Mouse (Mus musculus): Measurements from ENCODE around the gene Qrich1. TPM values are rescaled to one million over a fixed set of nuclear protein-coding genes. Genes with fewer than 3 reads are reported as not detected.
A peak's percentile ranks its signal among the peaks of the same experiment; 100 is the strongest.

Qrich1 gene
- total and polyA plus RNA-seq, 3 experiments = 55.6 to 64.2 (median 57.8) TPM

DNA sequence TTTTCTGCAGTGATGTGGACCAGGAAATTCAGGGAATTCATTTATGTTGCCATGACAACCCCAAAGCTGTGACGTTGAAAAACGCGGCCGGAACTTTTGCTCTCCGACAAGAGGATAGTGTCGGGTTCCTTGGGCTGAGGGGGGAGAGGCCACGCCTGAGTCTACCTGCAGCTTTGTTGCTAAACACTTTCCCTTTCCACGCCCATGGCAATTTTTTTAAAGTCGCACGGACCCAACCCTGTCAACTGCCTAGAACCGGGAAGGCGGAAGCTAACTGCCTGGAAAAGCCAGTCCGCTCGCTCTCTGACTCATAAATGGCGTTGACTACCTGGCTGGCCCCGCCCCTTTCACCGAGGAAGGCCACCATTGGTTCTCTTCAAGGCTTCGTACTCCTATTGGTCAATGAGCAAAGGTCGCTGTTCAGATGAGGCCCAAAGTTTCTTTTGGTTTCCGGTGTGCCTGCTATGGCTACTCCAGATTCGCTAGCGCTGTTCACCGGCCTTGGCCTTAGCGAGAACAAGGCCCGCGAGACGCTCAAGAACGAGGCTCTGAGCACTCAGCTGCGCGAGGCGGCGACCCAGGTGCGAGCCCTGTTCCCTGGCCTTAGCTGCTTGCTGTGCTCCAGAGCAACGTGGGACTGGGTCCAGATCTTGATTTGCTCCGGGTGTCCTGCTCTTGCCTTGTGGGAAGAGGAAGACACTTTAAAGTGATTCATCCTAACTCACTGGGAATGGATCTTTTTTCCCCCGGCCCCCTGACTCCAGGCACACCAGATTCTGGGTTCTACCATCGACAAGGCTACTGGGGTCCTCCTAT lies 8.8 kb upstream of the Qrich1 start, which contains the start of gene Qars:
TSS of gene Qars (plus strand) at position 88 of the 816 bp plus-strand sequence.
- Histone ChIP-seq H3K9ac (ENCODE audit: low read depth, low read length) (peak within 1 kb of the TSS; percentile 73), H3K27me3 (ENCODE audit: control insufficient read depth, insufficient read depth, low read length) (no peaks in the 10 kb centered on the region), H3K27ac (peak within 1 kb of the TSS; percentile 88), H3K4me1 (ENCODE audit: control insufficient read depth, insufficient read depth, low read length) (peaks cover 2% of the 10 kb centered on the region), H3K79me2 (replicated peaks; ENCODE audit: control insufficient read depth, insufficient read depth, low read length) (no peaks in the 10 kb centered on the region), H3K4me3 (peak within 1 kb of the TSS; percentile 97), H3K36me3 (ENCODE audit: control insufficient read depth, insufficient read depth, low read length) (no peaks in the 10 kb centered on the region)
- intact Hi-C loops (cut with DNase I) = loop anchor here (1.0 to 2.0 kb wide), 2 partner anchors 8 to 17 kb away; partner anchors contain the start of genes Qrich1 and Usp19
- DNase-seq = peak; percentile 91 to 95
- TF ChIP-seq EP300 (IDR thresholded peaks at IDR 0.05; ENCODE audit: insufficient read depth, low read depth, low read length) (0 out of 2 replicates have a peak, but pooled peaks have one; percentile 23), CTCF (IDR thresholded peaks at IDR 0.05) (no peak), POLR2A (IDR thresholded peaks at IDR 0.05; ENCODE audit: insufficient read depth, low read depth, low read length) (peak; percentile 75)
- under 1% methylated on average over 37 of the region's 37 CpGs for WGBS

DNA sequence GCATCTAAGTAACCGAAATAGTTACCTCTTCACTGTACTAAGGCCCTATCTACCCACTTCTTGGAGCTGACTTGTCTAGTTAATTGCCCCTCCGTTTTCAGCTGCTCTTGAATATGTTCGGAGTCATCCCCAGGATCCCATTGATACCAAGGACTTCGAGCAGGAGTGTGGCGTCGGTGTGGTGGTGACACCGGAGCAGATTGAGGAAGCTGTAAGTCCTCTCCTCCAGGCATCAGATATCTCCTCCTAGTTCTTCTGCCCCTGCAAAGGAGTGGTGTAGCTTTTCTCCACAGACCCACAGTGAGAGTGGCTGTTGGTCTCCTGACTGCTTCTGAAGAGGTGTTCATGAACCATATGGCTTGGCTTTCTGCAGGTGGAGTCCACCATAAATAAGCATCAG lies 7.8 kb upstream of the Qrich1 start:
- Histone ChIP-seq H3K9ac (ENCODE audit: low read depth, low read length) (no peak overlapping the region), H3K4me1 (ENCODE audit: control insufficient read depth, insufficient read depth, low read length) (peaks cover 2% of the 10 kb centered on the region), H3K27me3 (ENCODE audit: control insufficient read depth, insufficient read depth, low read length) (no peaks in the 10 kb centered on the region), H3K36me3 (ENCODE audit: control insufficient read depth, insufficient read depth, low read length) (no peaks in the 10 kb centered on the region), H3K27ac (no peak overlapping the region; the same call in 1 of the 2 replicates), H3K79me2 (replicated peaks; ENCODE audit: control insufficient read depth, insufficient read depth, low read length) (no peaks in the 10 kb centered on the region), H3K4me3 (peak overlapping the region; percentile 97; the same call in 1 of the 2 replicates)
- no peak for TF ChIP-seq POLR2A (IDR thresholded peaks at IDR 0.05; ENCODE audit: insufficient read depth, low read depth, low read length)
- TF ChIP-seq CTCF (IDR thresholded peaks at IDR 0.05) = no peak
- TF ChIP-seq EP300 (IDR thresholded peaks at IDR 0.05; ENCODE audit: insufficient read depth, low read depth, low read length) = no peak
- intact Hi-C loops (cut with DNase I) = loop anchor here (1.0 kb wide), 1 partner anchor 8 kb away; the partner anchor contains the start of gene Qrich1
- DNase-seq = no peak
- 83% methylated on average over 7 of the region's 7 CpGs for WGBS

GRCm38 (mm10) chr9:108517253-108517930 lies 786 bp downstream of the Qrich1 start:
- Histone ChIP-seq H3K79me2 (replicated peaks; ENCODE audit: control insufficient read depth, insufficient read depth, low read length) (peaks cover 3% of the 10 kb centered on the region; the same call in 1 of the 2 replicates), H3K9ac (ENCODE audit: low read depth, low read length) (peak overlapping the region; percentile 98), H3K4me3 (peak overlapping the region; percentile 85), H3K36me3 (ENCODE audit: control insufficient read depth, insufficient read depth, low read length) (peaks cover 22% of the 10 kb centered on the region), H3K4me1 (ENCODE audit: control insufficient read depth, insufficient read depth, low read length) (peaks cover 6% of the 10 kb centered on the region), H3K27ac (peak overlapping the region; percentile 98), H3K27me3 (ENCODE audit: control insufficient read depth, insufficient read depth, low read length) (no peaks in the 10 kb centered on the region)
- under 1% methylated on average over 90 of the region's 95 CpGs for WGBS
- intact Hi-C loops (cut with DNase I) = loop anchor here (2.0 kb wide), 2 partner anchors 39 to 49 kb away; partner anchors contain the start of genes Lamb2 and Ndufaf3
- no peak for TF ChIP-seq POLR2A (IDR thresholded peaks at IDR 0.05; ENCODE audit: insufficient read depth, low read depth, low read length)
- no peak for TF ChIP-seq EP300 (IDR thresholded peaks at IDR 0.05; ENCODE audit: insufficient read depth, low read depth, low read length)
- TF ChIP-seq CTCF (IDR thresholded peaks at IDR 0.05) = no peak
- DNase-seq = peak; percentile 86 to 89

DNA sequence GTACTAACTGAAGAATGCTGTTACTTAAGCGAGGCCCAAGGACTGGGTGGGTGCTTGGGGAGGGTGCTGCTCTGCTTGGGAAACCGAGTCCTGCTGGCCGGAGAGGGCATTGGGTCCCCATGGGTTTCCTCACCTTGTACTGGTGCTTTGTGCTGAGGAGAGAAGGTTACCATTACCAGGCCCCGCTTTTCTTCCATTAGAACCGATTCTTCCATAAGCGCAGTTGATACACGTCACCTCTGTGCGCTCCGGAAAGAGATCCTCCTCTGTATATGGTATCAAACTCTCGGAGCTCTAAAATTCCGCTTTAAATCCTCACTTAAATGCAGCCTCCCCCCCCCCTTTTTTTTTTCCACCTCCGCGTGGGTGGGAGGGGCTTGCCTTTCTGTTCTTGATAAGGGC lies 1.3 kb downstream of the Qrich1 start:
- no peak for TF ChIP-seq EP300 (IDR thresholded peaks at IDR 0.05; ENCODE audit: insufficient read depth, low read depth, low read length)
- no peak for TF ChIP-seq POLR2A (IDR thresholded peaks at IDR 0.05; ENCODE audit: insufficient read depth, low read depth, low read length)
- no peak for TF ChIP-seq CTCF (IDR thresholded peaks at IDR 0.05)
- H3K4me1 ChIP-seq (ENCODE audit: control insufficient read depth, insufficient read depth, low read length) = peaks cover 6% of the 10 kb centered on the region
- 0% methylated on average over 13 of the region's 13 CpGs for WGBS
- peaks cover 22% of the 10 kb centered on the region for H3K36me3 ChIP-seq (ENCODE audit: control insufficient read depth, insufficient read depth, low read length)
- H3K4me3 ChIP-seq = peak overlapping the region; percentile 85
- H3K79me2 ChIP-seq (replicated peaks; ENCODE audit: control insufficient read depth, insufficient read depth, low read length) = peaks cover 3% of the 10 kb centered on the region; the same call in 1 of the 2 replicates
- intact Hi-C loops (cut with DNase I) = loop anchor here (2.0 kb wide), 2 partner anchors 39 to 49 kb away; partner anchors contain the start of genes Lamb2 and Ndufaf3
- H3K27ac ChIP-seq = peak overlapping the region; percentile 98
- DNase-seq = no peak
- H3K27me3 ChIP-seq (ENCODE audit: control insufficient read depth, insufficient read depth, low read length) = no peaks in the 10 kb centered on the region
- H3K9ac ChIP-seq (ENCODE audit: low read depth, low read length) = peak overlapping the region; percentile 98

- H3K27me3 ChIP-seq (ENCODE audit: control insufficient read depth, insufficient read depth, low read length) = no peaks in the 10 kb centered on the region
- H3K36me3 ChIP-seq (ENCODE audit: control insufficient read depth, insufficient read depth, low read length) = peaks cover 35% of the 10 kb centered on the region
- H3K9ac ChIP-seq (ENCODE audit: low read depth, low read length) = no peak overlapping the region
- intact Hi-C loops (cut with DNase I) = loop anchor here (2.0 kb wide), 1 partner anchor 29 kb away; no protein-coding TSS in a partner anchor
- no peak overlapping the region for H3K4me3 ChIP-seq
- no peak overlapping the region for H3K27ac ChIP-seq
- no peak for DNase-seq
- peaks cover 5% of the 10 kb centered on the region for H3K4me1 ChIP-seq (ENCODE audit: control insufficient read depth, insufficient read depth, low read length)
- TF ChIP-seq EP300 (IDR thresholded peaks at IDR 0.05; ENCODE audit: insufficient read depth, low read depth, low read length) (no peak), CTCF (IDR thresholded peaks at IDR 0.05) (no peak), POLR2A (IDR thresholded peaks at IDR 0.05; ENCODE audit: insufficient read depth, low read depth, low read length) (no peak)
- peaks cover 3% of the 10 kb centered on the region; the same call in 1 of the 2 replicates for H3K79me2 ChIP-seq (replicated peaks; ENCODE audit: control insufficient read depth, insufficient read depth, low read length)
- whole genome bisulfite sequencing = 53% methylated on average over 2 of the region's 2 CpGs
These were observed 5.0 kb downstream of the Qrich1 start for GRCm38 (mm10) chr9:108521604-108522003.
